In genomic region chr19:8976535-8976934, GRCm38 (mm10) we compare ENCODE assay signal across 8 mouse cellular contexts. TPM values are rescaled to one million over a fixed set of nuclear protein-coding genes. Genes with fewer than 3 reads are reported as not detected.
A peak's percentile ranks its signal among the peaks of the same experiment; 100 is the strongest.
DNase-seq lines count a peak whose midpoint lies in the region; ATAC-seq and TF ChIP-seq lines count a peak whose summit lies in the region.

No protein-coding gene starts in this region.

- H3K4me3 ChIP-seq in limb, embryonic 12.5 days (replicated peaks): no peak overlapping the region
- H3K4me3 ChIP-seq in midbrain, postnatal 0 days (ENCODE audit: low read depth, low read length): no peak overlapping the region

- peaks cover 94% of the 10 kb centered on the region for H3K36me3 ChIP-seq in limb, embryonic 12.5 days
- H3K36me3 ChIP-seq in midbrain, postnatal 0 days (ENCODE audit: insufficient read depth, low read length): peaks cover 53% of the 10 kb centered on the region

- intact Hi-C loops in heart, postnatal 14 days (cut with DNase I): loop anchor here (1.0 to 5.0 kb wide), 3 partner anchors 107 to 134 kb away; no protein-coding TSS in a partner anchor

- peak; percentile 60 for DNase-seq in adrenal gland, postnatal 10 days
- DNase-seq in adrenal gland, postnatal 4 days (ENCODE audit: low spot score in 2 of 2): no peak
- DNase-seq in ES-CJ7 (ENCODE audit: low read depth, low spot score): peak; percentile 78
- peak; percentile 54 for DNase-seq in embryo, embryonic 11.5 days (ENCODE audit: low read depth, low spot score)
- DNase-seq in heart, postnatal 14 days: peak; percentile 65 to 71
- peak; percentile 71 for DNase-seq in midbrain, postnatal 0 days (ENCODE audit: low spot score)
- DNase-seq in right cerebral cortex, postnatal 25 days: no peak

- peak; percentile 86 for TF ChIP-seq CTCF in midbrain, postnatal 0 days (IDR thresholded peaks at IDR 0.05)

- H3K27ac ChIP-seq in limb, embryonic 12.5 days: peak overlapping the region; percentile 72
- H3K27ac ChIP-seq in midbrain, postnatal 0 days (ENCODE audit: low read depth, low read length): no peak overlapping the region

- peak; percentile 87 for ATAC-seq in limb, embryonic 12.5 days (ENCODE audit: insufficient number of reproducible peaks, insufficient read depth, low FRiP score, low TSS enrichment, low read depth)
- ATAC-seq in midbrain, postnatal 0 days (ENCODE audit: low FRiP score): peak; percentile 64

- no peaks in the 10 kb centered on the region for H3K9me3 ChIP-seq in limb, embryonic 12.5 days
- no peaks in the 10 kb centered on the region for H3K9me3 ChIP-seq in midbrain, postnatal 0 days (ENCODE audit: low read length)

- WGBS in limb, embryonic 12.5 days: 36% methylated on average over 3 of the region's 3 CpGs
- 53% methylated on average over 3 of the region's 3 CpGs for WGBS in midbrain, postnatal 0 days

- H3K4me1 ChIP-seq in limb, embryonic 12.5 days (replicated peaks): peaks cover 7% of the 10 kb centered on the region
- no peaks in the 10 kb centered on the region for H3K4me1 ChIP-seq in midbrain, postnatal 0 days (ENCODE audit: insufficient read depth, low read length)

- H3K9ac ChIP-seq in limb, embryonic 12.5 days (replicated peaks): no peak overlapping the region
- H3K9ac ChIP-seq in midbrain, postnatal 0 days (replicated peaks; ENCODE audit: low read length, poor library complexity, severe bottlenecking): no peak overlapping the region

- H3K27me3 ChIP-seq in limb, embryonic 12.5 days: no peaks in the 10 kb centered on the region
- no peaks in the 10 kb centered on the region for H3K27me3 ChIP-seq in midbrain, postnatal 0 days (ENCODE audit: insufficient read depth, low read length)

- no peak overlapping the region for H3K4me2 ChIP-seq in limb, embryonic 12.5 days
- no peak overlapping the region for H3K4me2 ChIP-seq in midbrain, postnatal 0 days (ENCODE audit: low read depth, low read length, poor library complexity, severe bottlenecking)

RNA-seq across cellular contexts. Expression of gene Eef1g, which starts 9.7 kb away (rescaled TPM):
- total RNA-seq in adrenal gland, postnatal 10 days (2021): 100 to 1,000 TPM; 355 to 407 TPM
- 100 to 1,000 TPM; 505 to 508 TPM for total RNA-seq in adrenal gland, postnatal 4 days (2021)
- total RNA-seq in heart, postnatal 14 days (2021): 100 to 1,000 TPM; 220 to 273 TPM
- 472 and 476 TPM in 2 replicates for polyA plus RNA-seq in limb, embryonic 12.5 days (2016; fragmentation: Nextera tagmentation; extraction: Ambion mirVana)
- total RNA-seq in midbrain, postnatal 0 days (2014; rRNA removed): 496 and 583 TPM in 2 replicates
- 258 and 265 TPM in 2 replicates for polyA plus RNA-seq in midbrain, postnatal 0 days (2015; fragmentation: Nextera tagmentation; extraction: Ambion mirVana)

RNA-seq across cellular contexts. Expression of gene Ahnak, which starts 12.5 kb away (rescaled TPM):
- 100 to 1,000 TPM; 146 to 184 TPM for total RNA-seq in adrenal gland, postnatal 10 days (2021)
- total RNA-seq in adrenal gland, postnatal 4 days (2021): 100 to 1,000 TPM; 125 to 131 TPM
- 100 to 1,000 TPM; 288 to 310 TPM for total RNA-seq in heart, postnatal 14 days (2021)
- polyA plus RNA-seq in limb, embryonic 12.5 days (2016; fragmentation: Nextera tagmentation; extraction: Ambion mirVana): 20.5 and 24.1 TPM in 2 replicates
- total RNA-seq in midbrain, postnatal 0 days (2014; rRNA removed): 13.0 and 19.2 TPM in 2 replicates
- polyA plus RNA-seq in midbrain, postnatal 0 days (2015; fragmentation: Nextera tagmentation; extraction: Ambion mirVana): 4.4 and 5.7 TPM in 2 replicates

RNA-seq across cellular contexts. Expression of gene Tut1, which starts 22.9 kb away (rescaled TPM):
- total RNA-seq in adrenal gland, postnatal 10 days (2021): 10 to 100 TPM; 17.4 to 19.3 TPM
- 10 to 100 TPM; 23.2 to 26.9 TPM for total RNA-seq in adrenal gland, postnatal 4 days (2021)
- 1 to 10 TPM; 7.6 TPM for total RNA-seq in heart, postnatal 14 days (2021)
- 37.9 and 39.7 TPM in 2 replicates for polyA plus RNA-seq in limb, embryonic 12.5 days (2016; fragmentation: Nextera tagmentation; extraction: Ambion mirVana)
- 18.1 and 19.0 TPM in 2 replicates for total RNA-seq in midbrain, postnatal 0 days (2014; rRNA removed)
- 15.1 and 18.4 TPM in 2 replicates for polyA plus RNA-seq in midbrain, postnatal 0 days (2015; fragmentation: Nextera tagmentation; extraction: Ambion mirVana)

RNA-seq across cellular contexts. Expression of gene Mta2, which starts 34.9 kb away (rescaled TPM):
- 100 to 1,000 TPM in 1 of 2 experiments, 10 to 100 TPM in 1; 94.8 to 111 TPM for total RNA-seq in adrenal gland, postnatal 10 days (2021)
- total RNA-seq in adrenal gland, postnatal 4 days (2021): 100 to 1,000 TPM; 141 to 144 TPM
- total RNA-seq in heart, postnatal 14 days (2021): 10 to 100 TPM; 42.1 to 44.8 TPM
- polyA plus RNA-seq in limb, embryonic 12.5 days (2016; fragmentation: Nextera tagmentation; extraction: Ambion mirVana): 227 and 231 TPM in 2 replicates
- total RNA-seq in midbrain, postnatal 0 days (2014; rRNA removed): 64.3 and 65.6 TPM in 2 replicates
- polyA plus RNA-seq in midbrain, postnatal 0 days (2015; fragmentation: Nextera tagmentation; extraction: Ambion mirVana): 73.6 and 77.9 TPM in 2 replicates

RNA-seq across cellular contexts. Expression of gene Eml3, which starts 47.2 kb away (rescaled TPM):
- 10 to 100 TPM; 43.6 to 53.3 TPM for total RNA-seq in adrenal gland, postnatal 10 days (2021)
- total RNA-seq in adrenal gland, postnatal 4 days (2021): 10 to 100 TPM; 65.2 to 72.1 TPM
- total RNA-seq in heart, postnatal 14 days (2021): 10 to 100 TPM; 12.5 to 16.2 TPM
- polyA plus RNA-seq in limb, embryonic 12.5 days (2016; fragmentation: Nextera tagmentation; extraction: Ambion mirVana): 34.6 and 34.9 TPM in 2 replicates
- total RNA-seq in midbrain, postnatal 0 days (2014; rRNA removed): 6.3 and 9.3 TPM in 2 replicates
- polyA plus RNA-seq in midbrain, postnatal 0 days (2015; fragmentation: Nextera tagmentation; extraction: Ambion mirVana): 8.7 and 9.0 TPM in 2 replicates

Comparison
In these comparisons a context has a peak if more than half of its experiments do, and no peak if none do; other contexts are left out.
1. DNase-seq: peak in adrenal gland, postnatal 10 days (single experiment), ES-CJ7 (single experiment), embryo, embryonic 11.5 days (single experiment), heart, postnatal 14 days (2 of 2) and midbrain, postnatal 0 days (single experiment); none in adrenal gland, postnatal 4 days (0 of 2) and right cerebral cortex, postnatal 25 days (single experiment).